Mouse (Mus musculus): Measurements from ENCODE around the gene Gpx4. TPM values are rescaled to one million over a fixed set of nuclear protein-coding genes. Genes with fewer than 3 reads are reported as not detected.
"Not testable (repeated sequence)": the region's sequence is repeated elsewhere in the genome, so short reads cannot be mapped to it uniquely, and the experiment has no call there.

Gpx4 gene
- total RNA-seq, 2 experiments from 2014 or later = 494 to 526 TPM

- Histone ChIP-seq H3K4me3 (peak within 1 kb of the TSS; percentile 89), H3K27ac (peak within 1 kb of the TSS; percentile 74)
- peak; percentile 96 to 97 for DNase-seq (ENCODE audit: extremely low spot score in 1 of 2, low spot score in 2 of 2)
- no peak; the same call in 1 of the 2 replicates for TF ChIP-seq CTCF (IDR thresholded peaks at IDR 0.05)
- intact Hi-C loops (cut with DNase I) = loop anchor here (2.0 to 5.0 kb wide), 2 partner anchors 42 to 55 kb away; partner anchors contain the start of genes Abca7 and Tmem259
Observed at GRCm38 (mm10) chr10:80039559-80039979, 7.4 kb upstream of the Gpx4 start, which contains the start of gene Polr2e. TSS of gene Polr2e (minus strand) at chr10:80039795.

- H3K4me3 ChIP-seq; intact Hi-C loops (cut with DNase I); H3K27ac ChIP-seq; DNase-seq (ENCODE audit: extremely low spot score in 1 of 2, low spot score in 2 of 2): not testable (repeated sequence)
Observed at GRCm38 (mm10) chr10:80041409-80042060, 5.4 kb upstream of the Gpx4 start.

- no peak overlapping the region for H3K4me3 ChIP-seq
- intact Hi-C loops (cut with DNase I) = no loop called here
- DNase-seq (ENCODE audit: extremely low spot score in 1 of 2, low spot score in 2 of 2) = no peak
- peak overlapping the region; percentile 67 for H3K27ac ChIP-seq
- TF ChIP-seq CTCF (IDR thresholded peaks at IDR 0.05) = no peak
Observed at GRCm38 (mm10) chr10:80044087-80044486, 2.9 kb upstream of the Gpx4 start.

- H3K4me3 ChIP-seq; H3K27ac ChIP-seq; DNase-seq (ENCODE audit: extremely low spot score in 1 of 2, low spot score in 2 of 2); intact Hi-C loops (cut with DNase I): not testable (repeated sequence)
Observed at GRCm38 (mm10) chr10:80045364-80045763, 1.6 kb upstream of the Gpx4 start.

GRCm38 (mm10) chr10:80045766-80046165 is 1.2 kb upstream of the Gpx4 start:
- Histone ChIP-seq H3K4me3 (no peak overlapping the region), H3K27ac (no peak overlapping the region)
- no peak for TF ChIP-seq CTCF (IDR thresholded peaks at IDR 0.05)
- no peak for DNase-seq (ENCODE audit: extremely low spot score in 1 of 2, low spot score in 2 of 2)
- intact Hi-C loops (cut with DNase I) = no loop called here

GRCm38 (mm10) chr10:80048396-80048795 is 1.4 kb downstream of the Gpx4 start:
- intact Hi-C loops (cut with DNase I) = no loop called here
- no peak for TF ChIP-seq CTCF (IDR thresholded peaks at IDR 0.05)

GRCm38 (mm10) chr10:80048834-80049233 is 1.9 kb downstream of the Gpx4 start:
- TF ChIP-seq CTCF (IDR thresholded peaks at IDR 0.05) = no peak
- H3K4me3 ChIP-seq = no peak overlapping the region
- H3K27ac ChIP-seq = peak overlapping the region; percentile 67
- intact Hi-C loops (cut with DNase I) = no loop called here
- DNase-seq (ENCODE audit: extremely low spot score in 1 of 2, low spot score in 2 of 2) = no peak

More at GRCm38 (mm10) chr10:80048396-80048795, 1.4 kb downstream of the Gpx4 start:
- no peak for DNase-seq (ENCODE audit: extremely low spot score in 1 of 2, low spot score in 2 of 2)
- peak overlapping the region; percentile 67 for H3K27ac ChIP-seq
- H3K4me3 ChIP-seq = no peak overlapping the region

- DNase-seq (ENCODE audit: extremely low spot score in 1 of 2, low spot score in 2 of 2) = no peak
- no peak for TF ChIP-seq CTCF (IDR thresholded peaks at IDR 0.05)
- Histone ChIP-seq H3K27ac (peak overlapping the region; percentile 32; the same call in 1 of the 2 replicates), H3K4me3 (no peak overlapping the region)
- intact Hi-C loops (cut with DNase I) = no loop called here
Observed at GRCm38 (mm10) chr10:80050244-80050643, 3.3 kb downstream of the Gpx4 start.

GRCm38 (mm10) chr10:80050885-80051617 is 4.1 kb downstream of the Gpx4 start:
- Histone ChIP-seq H3K27ac (peak overlapping the region; percentile 32; the same call in 1 of the 2 replicates), H3K4me3 (no peak overlapping the region)
- no peak for TF ChIP-seq CTCF (IDR thresholded peaks at IDR 0.05)
- no peak for DNase-seq (ENCODE audit: extremely low spot score in 1 of 2, low spot score in 2 of 2)
- intact Hi-C loops (cut with DNase I) = no loop called here

- intact Hi-C loops (cut with DNase I) = no loop called here
- no peak for TF ChIP-seq CTCF (IDR thresholded peaks at IDR 0.05)
- H3K27ac ChIP-seq = peak overlapping the region; percentile 32; the same call in 1 of the 2 replicates
- no peak overlapping the region for H3K4me3 ChIP-seq
- DNase-seq (ENCODE audit: extremely low spot score in 1 of 2, low spot score in 2 of 2) = no peak
Observed at GRCm38 (mm10) chr10:80051618-80052373, 4.8 kb downstream of the Gpx4 start.

- intact Hi-C loops (cut with DNase I) = no loop called here
- no peak overlapping the region for H3K4me3 ChIP-seq
- no peak for DNase-seq (ENCODE audit: extremely low spot score in 1 of 2, low spot score in 2 of 2)
- TF ChIP-seq CTCF (IDR thresholded peaks at IDR 0.05) = no peak
- no peak overlapping the region for H3K27ac ChIP-seq
Observed at GRCm38 (mm10) chr10:80052374-80052764, 5.4 kb downstream of the Gpx4 start.
